Mouse (Mus musculus): ENCODE measurements at regions not wholly inside any gene's neighbourhood (a gene's known extent, or its start where the extent isn't known, plus 50 kb on each side); places are given as distances from the start of the nearest gene placed in this dataset.
A peak's percentile ranks its signal among the peaks of the same experiment; 100 is the strongest.
"Not testable (repeated sequence)": the region's sequence is repeated elsewhere in the genome, so short reads cannot be mapped to it uniquely, and the experiment has no call there.

DNA sequence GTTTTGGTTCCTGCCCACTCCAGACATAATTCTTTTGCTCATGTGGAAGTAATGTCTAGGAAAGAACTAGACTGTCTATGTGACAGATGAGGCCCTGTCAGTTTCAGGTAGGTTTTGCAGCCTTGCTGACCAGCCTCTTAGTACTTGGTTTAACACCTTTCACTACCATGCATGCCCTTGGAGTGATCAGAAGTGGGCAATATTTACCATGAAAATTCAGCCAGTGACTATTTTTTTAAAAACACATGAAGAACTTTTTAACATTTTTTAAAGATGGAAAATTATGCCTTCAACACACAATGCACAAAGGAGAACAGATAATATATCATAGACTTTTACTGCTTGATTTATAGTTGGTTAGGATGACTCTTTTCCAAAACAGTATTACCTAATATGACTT is 58.1 kb downstream of the Cox7c start:
- no peak overlapping the region for H3K4me2 ChIP-seq

DNA sequence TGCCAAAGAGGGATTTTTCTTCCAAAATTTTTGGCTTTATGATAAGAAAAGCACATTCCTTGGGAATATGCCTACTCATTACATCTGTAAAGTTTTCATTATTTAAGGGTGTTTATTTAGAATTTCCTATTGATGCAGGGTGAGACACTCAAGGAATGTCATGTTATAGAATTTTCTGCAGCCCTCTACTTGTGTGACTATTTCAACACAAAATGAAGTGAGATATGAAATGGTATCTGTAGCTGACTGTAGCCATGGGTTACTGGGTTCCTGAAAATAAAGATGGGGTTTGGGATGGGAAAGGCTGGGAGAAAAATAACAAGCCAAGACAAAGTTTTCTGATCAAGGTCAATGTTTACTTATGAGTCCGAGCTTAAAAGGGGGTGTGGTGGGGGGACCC is 64.6 kb downstream of the Cox7c start:
- 79% methylated on average over 1 of the region's 1 CpGs for WGBS
- Histone ChIP-seq H3K4me1 (no peaks in the 10 kb centered on the region), H3K27ac (no peak overlapping the region), H3K4me2 (no peak overlapping the region), H3K4me3 (no peak overlapping the region), H3K27me3 (no peaks in the 10 kb centered on the region), H3K9me3 (replicated peaks) (no peaks in the 10 kb centered on the region), H3K36me3 (ENCODE audit: poor library complexity, severe bottlenecking) (no peaks in the 10 kb centered on the region), H3K9ac (no peak overlapping the region)
- no peak for ATAC-seq

More for the DNA sequence above, 58.1 kb downstream of the Cox7c start:
- no peak overlapping the region for H3K27ac ChIP-seq
- no peaks in the 10 kb centered on the region for H3K36me3 ChIP-seq (ENCODE audit: poor library complexity, severe bottlenecking)
- no peak overlapping the region for H3K4me3 ChIP-seq
- no peak overlapping the region for H3K9ac ChIP-seq
- no peaks in the 10 kb centered on the region for H3K9me3 ChIP-seq (replicated peaks)
- H3K4me1 ChIP-seq = no peaks in the 10 kb centered on the region
- no peaks in the 10 kb centered on the region for H3K27me3 ChIP-seq
- ATAC-seq = no peak

DNA sequence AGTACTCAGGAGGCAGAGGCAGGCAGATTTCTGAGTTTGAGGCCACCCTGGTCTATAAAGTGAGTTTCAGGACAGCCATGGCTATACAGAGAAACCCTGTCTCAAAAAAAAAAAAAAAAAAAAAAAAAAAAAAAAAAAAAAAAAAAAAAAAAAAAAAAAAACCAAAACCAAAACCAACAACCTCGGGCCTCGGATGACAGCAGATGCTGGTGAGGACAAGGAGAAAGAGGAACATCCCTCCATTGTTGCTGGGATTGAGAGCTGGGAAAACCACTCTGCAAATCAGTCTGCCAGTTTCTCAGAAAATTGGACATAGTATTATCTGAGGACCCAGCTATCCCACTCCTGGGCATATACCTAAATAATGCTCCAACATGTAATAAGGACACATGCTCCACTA is 82.7 kb downstream of the Cox7c start:
- not testable (repeated sequence) for H3K27me3 ChIP-seq; H3K36me3 ChIP-seq (ENCODE audit: poor library complexity, severe bottlenecking); H3K9me3 ChIP-seq (replicated peaks); ATAC-seq; H3K27ac ChIP-seq; H3K4me3 ChIP-seq; H3K4me2 ChIP-seq; H3K9ac ChIP-seq; H3K4me1 ChIP-seq
- whole genome bisulfite sequencing = 95% methylated on average over 2 of the region's 2 CpGs

DNA sequence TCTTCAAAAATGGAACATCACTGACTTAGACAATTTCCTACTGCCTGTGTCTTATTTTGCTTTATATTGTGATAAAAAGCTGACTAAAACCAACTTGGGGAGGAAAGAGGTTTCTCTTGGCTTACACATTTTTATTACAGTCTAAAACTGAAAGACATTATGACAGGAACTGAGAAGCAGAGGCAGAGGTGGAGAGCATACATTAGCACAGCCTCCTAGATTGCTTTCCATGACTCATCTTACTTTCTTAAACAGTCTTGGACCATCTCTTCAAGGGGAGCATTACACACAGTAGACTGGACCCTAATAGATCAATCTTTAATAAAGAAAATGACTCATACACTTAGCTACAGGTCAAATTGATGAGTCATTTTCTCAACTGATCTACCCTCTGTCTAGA is 91.4 kb downstream of the Cox7c start:
- H3K9me3 ChIP-seq (replicated peaks) = no peaks in the 10 kb centered on the region
- H3K4me1 ChIP-seq = no peaks in the 10 kb centered on the region
- no peak overlapping the region for H3K9ac ChIP-seq
- H3K36me3 ChIP-seq (ENCODE audit: poor library complexity, severe bottlenecking) = no peaks in the 10 kb centered on the region
- no peak overlapping the region for H3K4me2 ChIP-seq
- no peaks in the 10 kb centered on the region for H3K27me3 ChIP-seq
- H3K4me3 ChIP-seq = no peak overlapping the region
- no peak for ATAC-seq
- H3K27ac ChIP-seq = no peak overlapping the region

DNA sequence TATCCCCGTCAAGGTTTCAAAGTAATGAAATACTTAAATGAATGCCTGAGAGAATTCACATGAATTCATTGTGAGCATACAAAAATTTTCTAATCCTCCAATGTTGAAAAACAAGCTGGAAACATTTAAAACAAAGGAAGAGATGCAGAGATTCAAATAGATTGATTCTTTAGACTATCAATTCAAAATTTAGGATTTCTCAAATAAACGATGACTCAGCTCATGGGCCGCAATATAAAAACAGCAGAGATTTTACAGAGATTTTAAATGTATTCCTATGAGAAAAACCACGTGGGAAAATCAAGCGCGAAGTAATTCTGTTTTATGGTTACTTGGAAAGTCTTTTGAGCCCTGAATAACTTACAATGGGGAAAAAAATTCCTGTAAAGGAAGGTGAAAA is 93.8 kb downstream of the Cox7c start:
- 85% methylated on average over 6 of the region's 6 CpGs for WGBS
- Histone ChIP-seq H3K27me3 (no peaks in the 10 kb centered on the region), H3K9me3 (replicated peaks) (no peaks in the 10 kb centered on the region), H3K9ac (no peak overlapping the region), H3K27ac (no peak overlapping the region), H3K4me1 (no peaks in the 10 kb centered on the region), H3K4me3 (no peak overlapping the region), H3K36me3 (ENCODE audit: poor library complexity, severe bottlenecking) (no peaks in the 10 kb centered on the region), H3K4me2 (no peak overlapping the region)
- no peak for ATAC-seq

DNA sequence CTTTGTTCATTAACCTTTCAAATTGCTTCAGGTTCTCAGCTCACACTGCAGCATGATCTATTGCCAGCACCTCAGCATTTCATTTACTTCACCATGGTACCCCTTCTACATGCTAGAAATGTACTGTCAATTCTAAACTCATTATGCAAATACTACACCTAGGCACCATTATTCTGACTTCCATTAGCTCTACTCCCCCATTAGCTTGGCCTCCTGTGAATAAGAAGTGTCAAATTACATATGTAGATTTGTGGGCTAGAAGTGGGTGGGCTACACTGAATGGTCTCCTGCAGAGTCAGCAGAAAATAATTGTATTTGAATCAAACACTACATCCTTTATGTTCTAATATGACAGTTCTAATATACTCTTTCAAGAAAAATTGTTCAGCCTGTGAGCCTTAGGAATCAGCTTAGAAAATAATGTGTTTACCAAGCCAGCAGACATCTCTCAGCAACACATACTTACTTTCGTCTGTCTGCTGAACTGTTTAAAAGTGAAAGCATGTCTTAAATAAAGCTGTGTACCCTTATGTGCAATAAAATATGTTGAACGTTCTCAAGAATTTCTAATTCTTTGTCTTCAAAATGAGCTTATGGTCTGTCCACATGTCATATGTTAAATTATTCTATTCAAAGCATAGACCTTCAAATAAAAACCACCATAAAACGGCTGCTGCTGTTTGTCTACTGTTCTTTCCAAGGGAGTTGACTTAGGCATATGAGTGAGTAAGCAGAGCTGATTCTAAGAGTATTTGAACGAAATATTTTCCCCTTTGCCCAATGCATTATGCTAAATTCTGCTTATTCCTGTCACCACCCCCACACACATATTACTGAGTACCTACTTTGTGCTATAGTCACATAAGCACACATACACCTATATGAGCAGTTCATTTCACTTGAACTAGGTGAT is 119.6 kb downstream of the Cox7c start:
- Histone ChIP-seq H3K4me2 (peak overlapping the region; percentile 25), H3K9ac (no peak overlapping the region), H3K36me3 (ENCODE audit: poor library complexity, severe bottlenecking) (no peaks in the 10 kb centered on the region), H3K27ac (peak overlapping the region; percentile 57), H3K27me3 (no peaks in the 10 kb centered on the region), H3K4me1 (peaks cover 15% of the 10 kb centered on the region), H3K9me3 (replicated peaks) (no peaks in the 10 kb centered on the region), H3K4me3 (no peak overlapping the region)
- WGBS = 27% methylated on average over 4 of the region's 4 CpGs
- peak; percentile 98 for ATAC-seq

DNA sequence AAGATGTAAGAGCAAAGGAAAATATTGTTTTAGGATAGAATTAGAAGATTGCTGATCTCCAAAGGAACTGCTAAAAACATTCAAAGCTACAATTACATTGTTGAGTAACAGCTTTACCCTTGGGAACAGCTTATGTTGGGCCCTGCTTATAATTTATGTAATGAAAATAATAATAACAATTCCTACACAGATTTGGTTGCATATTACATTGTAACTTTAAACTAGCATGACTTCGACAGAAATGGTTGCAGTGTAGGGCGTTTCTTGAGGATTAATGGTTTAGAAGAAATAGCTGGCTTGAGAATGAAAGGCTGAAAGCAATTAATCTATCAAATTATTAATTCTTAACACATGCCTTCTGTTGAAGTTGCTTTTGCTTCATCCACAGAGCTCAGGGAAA is 120.4 kb downstream of the Cox7c start:
- peak; percentile 9; the same call in 1 of the 2 replicates for ATAC-seq
- no peaks in the 10 kb centered on the region for H3K27me3 ChIP-seq
- H3K36me3 ChIP-seq (ENCODE audit: poor library complexity, severe bottlenecking) = no peaks in the 10 kb centered on the region
- no peak overlapping the region for H3K9ac ChIP-seq
- H3K4me2 ChIP-seq = peak overlapping the region; percentile 25
- peaks cover 15% of the 10 kb centered on the region for H3K4me1 ChIP-seq
- no peaks in the 10 kb centered on the region for H3K9me3 ChIP-seq (replicated peaks)
- WGBS = 22% methylated on average over 2 of the region's 2 CpGs
- H3K27ac ChIP-seq = peak overlapping the region; percentile 49
- no peak overlapping the region for H3K4me3 ChIP-seq

DNA sequence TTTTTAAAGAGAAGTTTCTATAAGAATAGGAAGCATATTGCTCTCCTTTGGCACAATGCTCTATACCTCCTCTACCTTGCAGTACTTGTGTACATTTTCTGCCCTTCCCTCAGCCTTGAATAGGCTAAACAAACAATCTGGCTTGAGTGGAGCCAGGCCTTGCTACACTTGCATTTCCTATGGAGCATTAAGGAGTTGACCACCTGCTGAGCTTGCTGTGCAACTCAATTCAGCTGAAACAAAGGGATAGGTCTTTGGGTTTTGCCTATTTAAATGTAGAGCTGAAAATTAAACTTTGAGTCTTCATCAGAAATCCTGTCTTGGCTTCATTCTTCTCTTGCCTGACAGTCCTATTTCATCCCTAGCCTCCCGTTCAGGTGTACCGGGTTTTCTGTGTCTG is 124.0 kb downstream of the Cox7c start:
- no peaks in the 10 kb centered on the region for H3K9me3 ChIP-seq (replicated peaks)
- WGBS = 79% methylated on average over 2 of the region's 2 CpGs
- peaks cover 15% of the 10 kb centered on the region for H3K4me1 ChIP-seq
- no peak overlapping the region for H3K4me2 ChIP-seq
- ATAC-seq = no peak
- no peak overlapping the region for H3K4me3 ChIP-seq
- no peak overlapping the region for H3K9ac ChIP-seq
- H3K27me3 ChIP-seq = no peaks in the 10 kb centered on the region
- no peaks in the 10 kb centered on the region for H3K36me3 ChIP-seq (ENCODE audit: poor library complexity, severe bottlenecking)
- H3K27ac ChIP-seq = no peak overlapping the region

DNA sequence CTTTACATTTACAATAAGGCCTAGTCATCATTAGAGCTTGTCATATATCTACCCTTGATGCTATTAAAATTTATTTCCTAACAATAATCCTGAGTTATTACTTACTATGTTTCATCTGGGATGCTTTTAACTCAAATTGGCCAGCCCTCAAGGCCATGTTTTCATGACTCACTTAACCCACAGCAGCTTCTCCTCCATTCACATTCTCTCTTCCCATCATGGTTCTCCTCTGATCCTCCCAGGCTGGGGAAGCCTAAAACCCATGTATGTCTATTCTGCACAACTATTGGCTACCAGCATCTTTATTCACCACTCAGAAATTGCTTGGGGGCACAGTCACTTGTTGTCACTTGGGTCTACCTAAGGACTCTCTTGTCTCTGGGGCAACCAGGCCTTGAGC is 144.9 kb downstream of the Cox7c start:
- no peaks in the 10 kb centered on the region for H3K27me3 ChIP-seq
- no peak for ATAC-seq
- H3K9ac ChIP-seq = no peak overlapping the region
- H3K4me2 ChIP-seq = no peak overlapping the region
- H3K27ac ChIP-seq = no peak overlapping the region
- no peak overlapping the region for H3K4me3 ChIP-seq
- no peaks in the 10 kb centered on the region for H3K36me3 ChIP-seq (ENCODE audit: poor library complexity, severe bottlenecking)
- H3K9me3 ChIP-seq (replicated peaks) = no peaks in the 10 kb centered on the region
- no peaks in the 10 kb centered on the region for H3K4me1 ChIP-seq

DNA sequence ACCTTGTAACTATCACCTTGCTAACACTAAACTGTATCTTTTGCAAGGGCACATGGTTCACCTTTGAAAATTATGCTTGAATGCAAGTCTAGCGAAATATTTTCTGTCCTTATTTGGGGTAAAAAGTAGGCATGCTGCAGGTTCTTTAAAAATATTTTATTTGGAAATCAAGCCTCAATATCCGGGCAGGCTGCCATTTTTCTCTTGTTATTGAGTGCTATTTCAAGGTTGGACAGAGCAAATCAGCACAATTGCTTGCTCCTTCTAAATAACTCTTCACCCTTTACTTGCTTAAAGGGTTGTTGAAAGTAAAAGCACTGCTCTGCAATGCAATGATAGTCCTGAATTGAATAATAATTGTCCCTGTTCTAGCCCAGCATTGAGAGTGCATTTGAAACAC is 149.0 kb downstream of the Cox7c start:
- Histone ChIP-seq H3K36me3 (ENCODE audit: poor library complexity, severe bottlenecking) (no peaks in the 10 kb centered on the region), H3K4me2 (no peak overlapping the region), H3K4me1 (no peaks in the 10 kb centered on the region), H3K9me3 (replicated peaks) (no peaks in the 10 kb centered on the region), H3K27ac (no peak overlapping the region), H3K27me3 (no peaks in the 10 kb centered on the region), H3K9ac (no peak overlapping the region), H3K4me3 (no peak overlapping the region)
- 75% methylated on average over 2 of the region's 2 CpGs for WGBS
- ATAC-seq = no peak

DNA sequence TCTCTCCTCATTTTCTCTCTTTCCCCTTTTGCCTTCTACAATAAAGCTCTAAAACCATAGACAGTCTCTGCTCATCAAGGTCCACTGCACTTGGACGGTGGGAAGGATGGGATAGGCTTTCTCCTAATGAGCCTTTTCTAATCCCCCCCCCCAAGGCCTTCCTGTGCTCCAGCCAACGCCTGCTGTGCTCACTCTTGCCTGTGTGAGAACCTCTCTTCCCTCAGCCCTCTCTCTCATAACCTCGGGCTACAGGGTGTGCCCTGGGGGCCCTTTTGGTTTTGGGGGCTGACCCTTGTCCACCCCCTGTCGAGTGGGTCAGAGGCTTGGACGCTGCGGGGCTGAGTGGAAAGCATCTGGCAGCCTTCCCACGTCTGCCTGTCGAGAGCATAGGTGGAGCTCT is 151.6 kb downstream of the Cox7c start:
- WGBS = 24% methylated on average over 8 of the region's 8 CpGs
- H3K9me3 ChIP-seq (replicated peaks) = no peaks in the 10 kb centered on the region
- no peak overlapping the region for H3K4me2 ChIP-seq
- no peak for ATAC-seq
- no peak overlapping the region for H3K4me3 ChIP-seq
- no peaks in the 10 kb centered on the region for H3K4me1 ChIP-seq
- no peak overlapping the region for H3K27ac ChIP-seq
- no peaks in the 10 kb centered on the region for H3K36me3 ChIP-seq (ENCODE audit: poor library complexity, severe bottlenecking)
- no peak overlapping the region for H3K9ac ChIP-seq
- no peaks in the 10 kb centered on the region for H3K27me3 ChIP-seq

DNA sequence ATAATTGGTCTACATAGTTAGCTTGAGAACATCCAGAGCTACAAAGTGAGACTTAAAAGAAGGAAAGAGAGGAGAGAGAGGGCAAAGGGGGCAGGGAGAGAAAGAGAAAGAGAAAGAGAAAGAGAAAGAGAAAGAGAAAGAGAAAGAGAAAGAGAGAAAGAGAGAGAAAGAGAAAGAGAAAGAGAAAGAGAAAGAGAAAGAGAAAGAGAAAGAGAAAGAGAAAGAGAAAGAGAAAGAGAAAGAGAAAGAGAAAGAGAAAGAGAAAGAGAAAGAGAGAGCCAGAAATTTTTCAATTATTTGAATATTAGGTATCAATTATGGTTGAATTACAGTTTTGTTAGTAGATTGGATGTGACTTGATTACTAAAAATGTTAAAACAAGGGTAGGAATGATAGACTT is 156.9 kb downstream of the Cox7c start:
- ATAC-seq; H3K4me1 ChIP-seq; H3K4me3 ChIP-seq; H3K27me3 ChIP-seq; H3K36me3 ChIP-seq (ENCODE audit: poor library complexity, severe bottlenecking); H3K9me3 ChIP-seq (replicated peaks); H3K4me2 ChIP-seq; H3K27ac ChIP-seq; H3K9ac ChIP-seq: not testable (repeated sequence)

DNA sequence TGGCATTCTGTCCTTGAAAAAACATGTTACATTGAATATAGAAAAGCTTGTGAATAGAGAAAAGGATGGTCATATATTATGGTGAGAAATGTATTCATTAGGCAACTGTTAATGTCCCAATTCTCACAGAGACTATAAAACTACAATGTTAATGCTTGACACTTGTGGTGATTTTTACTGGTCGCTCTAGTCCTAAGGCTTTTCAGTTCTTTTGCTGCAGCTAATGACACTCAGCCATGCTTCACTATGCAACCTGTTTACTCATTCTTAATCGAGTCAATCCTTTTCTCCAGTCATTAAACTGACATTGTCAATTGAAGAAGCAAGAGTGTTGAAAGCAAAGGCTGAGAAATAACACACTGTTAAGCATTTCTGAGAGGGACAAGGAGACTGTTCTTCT is 163.9 kb downstream of the Cox7c start:
- no peak for ATAC-seq
- no peak overlapping the region for H3K4me2 ChIP-seq
- no peak overlapping the region for H3K4me3 ChIP-seq
- 70% methylated on average over 2 of the region's 2 CpGs for WGBS
- H3K9ac ChIP-seq = no peak overlapping the region
- no peaks in the 10 kb centered on the region for H3K36me3 ChIP-seq (ENCODE audit: poor library complexity, severe bottlenecking)
- no peaks in the 10 kb centered on the region for H3K27me3 ChIP-seq
- no peak overlapping the region for H3K27ac ChIP-seq
- H3K9me3 ChIP-seq (replicated peaks) = no peaks in the 10 kb centered on the region
- no peaks in the 10 kb centered on the region for H3K4me1 ChIP-seq

Measured in forebrain, embryonic 13.5 days (tissue).